Comparison of ENCODE assay signal across 30 mouse cellular contexts in the genomic region with DNA sequence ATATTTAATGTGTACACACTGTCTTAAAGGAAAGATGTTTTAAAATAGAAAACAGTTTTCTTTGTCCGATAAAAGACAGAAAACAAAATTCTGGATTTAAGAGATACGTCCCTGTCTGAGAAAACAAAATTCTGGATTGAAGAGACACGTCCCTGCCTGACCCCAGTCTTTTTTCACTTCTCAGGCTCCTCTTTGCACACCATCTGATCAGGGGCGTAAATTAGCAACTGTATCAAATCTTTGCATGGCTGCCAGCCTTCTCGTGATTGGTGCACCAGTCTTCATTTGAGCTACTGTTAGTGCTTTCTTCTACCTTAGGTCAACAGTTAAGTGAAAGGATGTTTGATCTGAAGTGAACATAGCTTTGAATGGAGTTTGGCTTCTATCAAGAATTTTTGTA. TPM values are rescaled to one million over a fixed set of nuclear protein-coding genes. Genes with fewer than 3 reads are reported as not detected.
DNase-seq lines count a peak whose midpoint lies in the region; ATAC-seq and TF ChIP-seq lines count a peak whose summit lies in the region.
"Had no signal": no experiment of that assay in that cellular context is flagged by ENCODE, and none has a peak within 500 bp of the region (broad histone marks: within the 10 kb centered on the region; RNA-seq: fewer than 3 reads in every experiment).

No protein-coding gene starts in this region.

- WGBS in forebrain, embryonic 14.5 days, result 74% methylated on average over 5 of the region's 5 CpGs
- WGBS in forebrain, embryonic 11.5 days, result 85% methylated on average over 5 of the region's 5 CpGs
- WGBS in forebrain, postnatal 0 days, result 44% methylated on average over 5 of the region's 5 CpGs
- 80% methylated on average over 5 of the region's 5 CpGs for WGBS in forebrain, embryonic 12.5 days

- peak; percentile 19 for DNase-seq in forebrain, embryonic 14.5 days (ENCODE audit: low spot score)
- no peak for DNase-seq in forebrain, embryonic 11.5 days (ENCODE audit: low spot score)
- DNase-seq in forebrain, postnatal 0 days, result peak; percentile 45
- peak; percentile 34 to 57 for DNase-seq in right cerebral cortex, postnatal 10 days (ENCODE audit: low spot score in 2 of 2)
- DNase-seq in right cerebral cortex, adult 2 months (ENCODE audit: low spot score in 2 of 2), result no peak
- DNase-seq in brain, embryonic 14.5 days (ENCODE audit: low read depth), result peak; percentile 28
- DNase-seq: adrenal gland, adult 8-10 months; adrenal gland, postnatal 14 days; adrenal gland, postnatal 36 days; B cell, adult 2 months; cerebellum, adult 11 months; cerebellum, adult 18-20 months; cerebellum, adult 8-10 months; cerebellum, adult 9-11 months; cerebellum, postnatal 14 days; cerebellum, postnatal 36 days; embryo, embryonic 11 days had no signal

- H3K36me3 ChIP-seq in forebrain, embryonic 14.5 days (ENCODE audit: control insufficient read depth, insufficient read depth, low read length), result no peaks in the 10 kb centered on the region
- H3K36me3 ChIP-seq in forebrain, embryonic 11.5 days (ENCODE audit: control insufficient read depth, insufficient read depth, low read length), result no peaks in the 10 kb centered on the region
- H3K36me3 ChIP-seq in forebrain, postnatal 0 days (ENCODE audit: insufficient read depth), result no peaks in the 10 kb centered on the region
- H3K36me3 ChIP-seq in forebrain, embryonic 12.5 days (replicated peaks), result no peaks in the 10 kb centered on the region
- H3K36me3 ChIP-seq: embryonic facial prominence, embryonic 13.5 days; embryonic facial prominence, embryonic 15.5 days; G1E had no signal

- TF ChIP-seq CTCF in forebrain, postnatal 0 days (IDR thresholded peaks at IDR 0.05; ENCODE audit: low read depth), result no peak
- TF ChIP-seq CTCF in brain, embryonic 14.5 days (IDR thresholded peaks at IDR 0.05; ENCODE audit: borderline replicate concordance, extremely low read depth, insufficient read depth, insufficient read length), result no peak

- H3K9ac ChIP-seq in forebrain, embryonic 14.5 days (ENCODE audit: low read length), result no peak overlapping the region
- H3K9ac ChIP-seq in forebrain, embryonic 11.5 days (ENCODE audit: low read length), result no peak overlapping the region
- no peak overlapping the region for H3K9ac ChIP-seq in forebrain, postnatal 0 days
- H3K9ac ChIP-seq in forebrain, embryonic 12.5 days, result no peak overlapping the region
- H3K9ac ChIP-seq: embryonic facial prominence, embryonic 13.5 days; embryonic facial prominence, embryonic 15.5 days; forebrain, embryonic 13.5 days had no signal

- H3K4me2 ChIP-seq in forebrain, embryonic 14.5 days (ENCODE audit: low read length), result no peak overlapping the region
- H3K4me2 ChIP-seq in forebrain, embryonic 11.5 days (ENCODE audit: low read depth, low read length, severe bottlenecking), result no peak overlapping the region
- no peak overlapping the region for H3K4me2 ChIP-seq in forebrain, postnatal 0 days (ENCODE audit: low read depth)
- no peak overlapping the region for H3K4me2 ChIP-seq in forebrain, embryonic 12.5 days
- H3K4me2 ChIP-seq: embryonic facial prominence, embryonic 13.5 days; embryonic facial prominence, embryonic 15.5 days; forebrain, embryonic 13.5 days had no signal

- no peak for ATAC-seq in forebrain, embryonic 14.5 days
- ATAC-seq in forebrain, embryonic 11.5 days (replicated peaks; ENCODE audit: low FRiP score), result no peak
- ATAC-seq in forebrain, postnatal 0 days, result peak; percentile 60
- ATAC-seq in forebrain, embryonic 12.5 days (ENCODE audit: low FRiP score), result no peak
- ATAC-seq: activated CD4-positive, CD25-positive, alpha-beta regulatory T cell, adult 4 months; CD4-positive, CD25-positive, alpha-beta regulatory T cell, adult 4 months; forebrain, embryonic 13.5 days; Patski had no signal

- no peaks in the 10 kb centered on the region for H3K27me3 ChIP-seq in forebrain, embryonic 14.5 days (replicated peaks; ENCODE audit: control insufficient read depth, insufficient read depth, low read length)
- no peaks in the 10 kb centered on the region for H3K27me3 ChIP-seq in forebrain, embryonic 11.5 days (ENCODE audit: control insufficient read depth, insufficient read depth, low read length)
- H3K27me3 ChIP-seq in forebrain, postnatal 0 days (ENCODE audit: insufficient read depth, low read length), result no peaks in the 10 kb centered on the region
- no peaks in the 10 kb centered on the region for H3K27me3 ChIP-seq in forebrain, embryonic 12.5 days
- H3K27me3 ChIP-seq: CH12.LX; embryonic facial prominence, embryonic 13.5 days; embryonic facial prominence, embryonic 15.5 days; forebrain, embryonic 13.5 days had no signal

- no peak overlapping the region for H3K4me3 ChIP-seq in forebrain, embryonic 14.5 days (ENCODE audit: low read depth, low read length)
- H3K4me3 ChIP-seq in forebrain, embryonic 11.5 days (ENCODE audit: low read depth, low read length), result no peak overlapping the region
- H3K4me3 ChIP-seq in forebrain, postnatal 0 days (ENCODE audit: low read depth, low read length), result no peak overlapping the region
- no peak overlapping the region for H3K4me3 ChIP-seq in forebrain, embryonic 12.5 days (replicated peaks)
- H3K4me3 ChIP-seq: embryonic facial prominence, embryonic 13.5 days; embryonic facial prominence, embryonic 15.5 days; erythroblast, embryonic 14.5 days; forebrain, embryonic 13.5 days had no signal

- H3K9me3 ChIP-seq in forebrain, embryonic 14.5 days (replicated peaks; ENCODE audit: control insufficient read depth, low read length), result no peaks in the 10 kb centered on the region
- H3K9me3 ChIP-seq in forebrain, embryonic 11.5 days (ENCODE audit: control insufficient read depth, low read length), result no peaks in the 10 kb centered on the region
- no peaks in the 10 kb centered on the region for H3K9me3 ChIP-seq in forebrain, postnatal 0 days (ENCODE audit: low read length)
- H3K9me3 ChIP-seq in forebrain, embryonic 12.5 days, result no peaks in the 10 kb centered on the region
- H3K9me3 ChIP-seq: embryonic facial prominence, embryonic 13.5 days; embryonic facial prominence, embryonic 15.5 days; forebrain, embryonic 13.5 days had no signal

- H3K27ac ChIP-seq in forebrain, embryonic 14.5 days (ENCODE audit: low read depth, low read length), result no peak overlapping the region
- no peak overlapping the region for H3K27ac ChIP-seq in forebrain, embryonic 11.5 days (ENCODE audit: low read depth, low read length)
- H3K27ac ChIP-seq in forebrain, postnatal 0 days (ENCODE audit: low read depth, low read length), result no peak overlapping the region
- H3K27ac ChIP-seq in forebrain, embryonic 12.5 days, result no peak overlapping the region
- H3K27ac ChIP-seq: embryonic facial prominence, embryonic 13.5 days; embryonic facial prominence, embryonic 15.5 days; forebrain, embryonic 13.5 days had no signal

- H3K4me1 ChIP-seq in forebrain, embryonic 14.5 days (ENCODE audit: control insufficient read depth, insufficient read depth, low read length), result no peaks in the 10 kb centered on the region
- H3K4me1 ChIP-seq in forebrain, embryonic 11.5 days (replicated peaks; ENCODE audit: control insufficient read depth, insufficient read depth, low read length), result no peaks in the 10 kb centered on the region
- H3K4me1 ChIP-seq in forebrain, postnatal 0 days (ENCODE audit: insufficient read depth), result no peaks in the 10 kb centered on the region
- H3K4me1 ChIP-seq in forebrain, embryonic 12.5 days, result no peaks in the 10 kb centered on the region
- H3K4me1 ChIP-seq: embryonic facial prominence, embryonic 13.5 days; embryonic facial prominence, embryonic 15.5 days; forebrain, embryonic 13.5 days had no signal

- no peak for TF ChIP-seq POLR2A in brain, embryonic 14.5 days (IDR thresholded peaks at IDR 0.05; ENCODE audit: borderline replicate concordance, extremely low read depth, insufficient read depth, insufficient read length, poor library complexity, severe bottlenecking)

RNA-seq across cellular contexts. Expression of gene Pzp, which starts 21.8 kb away (rescaled TPM):
- not detected in 2 replicates for polyA plus RNA-seq in forebrain, embryonic 14.5 days (2014; fragmentation: Nextera tagmentation; extraction: Ambion mirVana)
- polyA plus RNA-seq in forebrain, embryonic 11.5 days (2014; fragmentation: Nextera tagmentation; extraction: Ambion mirVana), result 0.05 TPM in 1 of 2 replicates, not detected in the other
- not detected in 2 replicates for total RNA-seq in forebrain, postnatal 0 days (2014; rRNA removed)
- polyA plus RNA-seq in forebrain, postnatal 0 days (2015; fragmentation: Nextera tagmentation; extraction: Ambion mirVana), result not detected in 2 replicates
- 0.04 TPM in 1 of 2 replicates, not detected in the other for polyA plus RNA-seq in forebrain, embryonic 12.5 days (2016; fragmentation: Nextera tagmentation; extraction: Ambion mirVana)
- polyA plus RNA-seq in brain, embryonic 14.5 days (2012; rRNA removed), result 0.12 TPM in 1 of 2 replicates, not detected in the other
- total RNA-seq: CH12.LX; common myeloid progenitor, adult 5-6 weeks had no signal
- polyA plus RNA-seq: embryonic facial prominence, embryonic 11.5 days; forebrain, embryonic 13.5 days; frontal cortex, adult 2 months; G1E had no signal

Comparison
In these comparisons a context has a peak if more than half of its experiments do, and no peak if none do; other contexts are left out.
1. DNase-seq: peak in forebrain, embryonic 14.5 days (single experiment), forebrain, postnatal 0 days (single experiment), right cerebral cortex, postnatal 10 days (2 of 2) and brain, embryonic 14.5 days (single experiment); none in forebrain, embryonic 11.5 days (single experiment) and right cerebral cortex, adult 2 months (0 of 2).